Mouse (Mus musculus): ENCODE results near the gene Lin7a. TPM values are rescaled to one million over a fixed set of nuclear protein-coding genes. Genes with fewer than 3 reads are reported as not detected.

Lin7a gene
- total and polyA plus RNA-seq, 3 experiments = not detected

GRCm38 (mm10) chr10:107467819-107468218 lies 196.3 kb downstream of the Lin7a start:
- Histone ChIP-seq H3K79me2 (replicated peaks; ENCODE audit: control insufficient read depth, extremely low read depth, insufficient read depth, poor library complexity, severe bottlenecking) (no peaks in the 10 kb centered on the region), H3K9me3 (replicated peaks; ENCODE audit: low read length) (peaks cover 22% of the 10 kb centered on the region), H3K4me2 (ENCODE audit: insufficient read depth, low read depth, poor library complexity, severe bottlenecking) (no peak overlapping the region), H3K36me3 (replicated peaks in 1 of 2; ENCODE audit: control insufficient read depth in 1 of 2, insufficient read depth in 1 of 2, low read length in 1 of 2) (no peaks in the 10 kb centered on the region), H3K9ac (ENCODE audit: insufficient read depth, low read depth) (no peak overlapping the region), H3K27ac (ENCODE audit: insufficient read depth, low read depth) (no peak overlapping the region), H3K27me3 (replicated peaks) (no peaks in the 10 kb centered on the region), H3K4me1 (ENCODE audit: control insufficient read depth in 1 of 2, insufficient read depth in 2 of 2) (no peaks in the 10 kb centered on the region), H3K4me3 (replicated peaks in 1 of 3; ENCODE audit: low read depth in 2 of 3, low read length in 2 of 3, poor library complexity in 1 of 3) (no peak overlapping the region)
- in situ Hi-C loops (cut with MboI; ENCODE audit: low pct_ligation_motif_present, low pct_unique_long_range_greater_than_20kb, low sequenced_read_pairs) (no loop called here), dilution Hi-C loops (cut with MboI; ENCODE audit: extremely low pct_ligation_motif_present, extremely low pct_unique_long_range_greater_than_20kb, low sequenced_read_pairs) (no loop called here)
- no peak for DNase-seq (ENCODE audit: extremely low read depth)
- TF ChIP-seq ZKSCAN1 (IDR thresholded peaks at IDR 0.05; ENCODE audit: borderline replicate concordance, low read depth, low read length) = no peak
- no peak for TF ChIP-seq GABPA (IDR thresholded peaks at IDR 0.05; ENCODE audit: insufficient replicate concordance, low read depth, low read length)
- no peak for TF ChIP-seq ZC3H11A (IDR thresholded peaks at IDR 0.05; ENCODE audit: low read depth, low read length)
- no peak for TF ChIP-seq UBTF (IDR thresholded peaks at IDR 0.05; ENCODE audit: low read depth, low read length)
- TF ChIP-seq SIN3A (IDR thresholded peaks at IDR 0.05; ENCODE audit: low read length) = no peak
- no peak for TF ChIP-seq ETS1 (conservative IDR thresholded peaks at IDR 0.05; ENCODE audit: low read depth, low read length)
- no peak for TF ChIP-seq USF2 (conservative IDR thresholded peaks at IDR 0.05; ENCODE audit: low read depth, low read length)
- no peak for TF ChIP-seq NRF1 (IDR thresholded peaks at IDR 0.05; ENCODE audit: low read depth, low read length)
- TF ChIP-seq MXI1 (IDR thresholded peaks at IDR 0.05; ENCODE audit: low read depth, low read length) = no peak
- no peak for TF ChIP-seq MYC (IDR thresholded peaks at IDR 0.05; ENCODE audit: low read depth, low read length)
- no peak for TF ChIP-seq MAZ (IDR thresholded peaks at IDR 0.05; ENCODE audit: low read depth, low read length)
- no peak for TF ChIP-seq KAT2A (IDR thresholded peaks at IDR 0.05; ENCODE audit: insufficient replicate concordance, low read length)
- TF ChIP-seq ZNF384 (IDR thresholded peaks at IDR 0.05; ENCODE audit: low read depth, low read length) = no peak
- TF ChIP-seq TCF12 (IDR thresholded peaks at IDR 0.05; ENCODE audit: low read depth, low read length) = no peak
- no peak for TF ChIP-seq RCOR1 (conservative IDR thresholded peaks at IDR 0.05; ENCODE audit: low read depth, low read length)
- TF ChIP-seq ELF1 (IDR thresholded peaks at IDR 0.05; ENCODE audit: low read depth, low read length) = no peak

Other genes starting within 250 kb of the Lin7a start
- gene Acss3, start 148.0 kb upstream of the Lin7a start, total RNA-seq (2012; rRNA removed) = not detected in 2 replicates
- gene Acss3, start 148.0 kb upstream of the Lin7a start, total RNA-seq (2014; rRNA removed) = not detected in 2 replicates
- not detected in 2 replicates for gene Acss3, start 148.0 kb upstream of the Lin7a start, polyA plus RNA-seq (2012; ENCODE audit: insufficient read length, low read depth)
- gene Myf5, start 214.4 kb downstream of the Lin7a start, total RNA-seq (2012; rRNA removed) = not detected in 2 replicates
- not detected in 2 replicates for gene Myf5, start 214.4 kb downstream of the Lin7a start, total RNA-seq (2014; rRNA removed)
- gene Myf5, start 214.4 kb downstream of the Lin7a start, polyA plus RNA-seq (2012; ENCODE audit: insufficient read length, low read depth) = not detected in 2 replicates
- gene Myf6, start 223.1 kb downstream of the Lin7a start, total RNA-seq (2012; rRNA removed) = not detected in 2 replicates
- not detected in 2 replicates for gene Myf6, start 223.1 kb downstream of the Lin7a start, total RNA-seq (2014; rRNA removed)
- gene Myf6, start 223.1 kb downstream of the Lin7a start, polyA plus RNA-seq (2012; ENCODE audit: insufficient read length, low read depth) = not detected in 2 replicates